Mouse (Mus musculus): Measurements from ENCODE around the gene Hs3st4. TPM values are rescaled to one million over a fixed set of nuclear protein-coding genes. Genes with fewer than 3 reads are reported as not detected.

Gene Hs3st4
- polyA plus RNA-seq, 1 experiment: 0.09 TPM

DNA sequence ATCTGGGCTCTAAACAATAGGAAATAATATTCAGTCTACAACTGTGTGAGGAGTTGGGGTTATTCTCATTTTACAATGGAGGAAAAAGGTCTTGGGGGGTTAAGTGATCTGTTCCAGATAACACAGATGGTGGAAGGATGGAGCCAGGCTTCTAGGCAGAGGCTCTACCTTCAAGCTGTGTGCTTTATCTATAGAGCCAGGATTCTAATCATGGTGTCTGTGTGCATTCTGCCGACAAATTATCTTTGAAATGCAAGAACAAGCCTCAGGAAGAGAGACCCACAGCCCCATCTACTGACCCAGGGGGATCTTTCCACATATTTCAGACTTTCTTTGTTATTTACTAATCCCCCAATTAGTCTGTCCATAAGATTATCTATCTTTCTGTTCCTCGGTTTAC is 187.3 kb downstream of the Hs3st4 start:
- Histone ChIP-seq H3K27ac (ENCODE audit: insufficient read depth, low read depth, low read length) (no peak overlapping the region), H3K4me1 (ENCODE audit: control insufficient read depth, insufficient read depth, insufficient read length, low read length) (no peaks in the 10 kb centered on the region), H3K36me3 (ENCODE audit: control insufficient read depth, insufficient read depth, low read length) (no peaks in the 10 kb centered on the region), H3K4me3 (ENCODE audit: low read depth, low read length) (no peak overlapping the region), H3K27me3 (ENCODE audit: control insufficient read depth, insufficient read depth, low read length) (no peaks in the 10 kb centered on the region)
- WGBS: 77% methylated on average over 2 of the region's 2 CpGs
- no peak for TF ChIP-seq POLR2A (IDR thresholded peaks at IDR 0.05; ENCODE audit: low read depth, low read length)
- TF ChIP-seq CTCF (IDR thresholded peaks at IDR 0.05; ENCODE audit: extremely low read depth, insufficient read length, insufficient replicate concordance, low read depth, low read length): no peak

DNA sequence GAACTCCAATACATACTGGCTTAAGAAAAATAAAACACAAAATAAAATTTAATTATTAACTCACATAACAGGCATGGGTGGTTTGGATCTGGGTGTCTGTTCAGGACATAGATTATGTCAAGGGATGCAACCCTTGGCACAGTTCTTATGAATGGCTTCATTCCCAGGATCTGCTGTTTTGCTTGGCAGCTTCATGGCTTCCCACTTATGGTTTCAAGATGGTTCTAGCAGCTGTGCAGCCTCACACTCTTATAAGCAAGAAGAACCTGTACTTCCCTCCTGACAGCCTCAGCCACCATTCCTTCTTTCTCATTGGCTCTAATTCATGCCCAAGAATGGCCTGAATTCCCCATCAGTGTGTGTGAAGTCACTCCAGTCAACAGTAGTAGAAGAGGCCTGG is 189.3 kb downstream of the Hs3st4 start:
- TF ChIP-seq POLR2A (IDR thresholded peaks at IDR 0.05; ENCODE audit: low read depth, low read length): no peak
- no peak for TF ChIP-seq CTCF (IDR thresholded peaks at IDR 0.05; ENCODE audit: extremely low read depth, insufficient read length, insufficient replicate concordance, low read depth, low read length)
- H3K27ac ChIP-seq (ENCODE audit: insufficient read depth, low read depth, low read length): no peak overlapping the region
- H3K4me3 ChIP-seq (ENCODE audit: low read depth, low read length): no peak overlapping the region
- H3K27me3 ChIP-seq (ENCODE audit: control insufficient read depth, insufficient read depth, low read length): no peaks in the 10 kb centered on the region
- no peaks in the 10 kb centered on the region for H3K4me1 ChIP-seq (ENCODE audit: control insufficient read depth, insufficient read depth, insufficient read length, low read length)
- no peaks in the 10 kb centered on the region for H3K36me3 ChIP-seq (ENCODE audit: control insufficient read depth, insufficient read depth, low read length)

DNA sequence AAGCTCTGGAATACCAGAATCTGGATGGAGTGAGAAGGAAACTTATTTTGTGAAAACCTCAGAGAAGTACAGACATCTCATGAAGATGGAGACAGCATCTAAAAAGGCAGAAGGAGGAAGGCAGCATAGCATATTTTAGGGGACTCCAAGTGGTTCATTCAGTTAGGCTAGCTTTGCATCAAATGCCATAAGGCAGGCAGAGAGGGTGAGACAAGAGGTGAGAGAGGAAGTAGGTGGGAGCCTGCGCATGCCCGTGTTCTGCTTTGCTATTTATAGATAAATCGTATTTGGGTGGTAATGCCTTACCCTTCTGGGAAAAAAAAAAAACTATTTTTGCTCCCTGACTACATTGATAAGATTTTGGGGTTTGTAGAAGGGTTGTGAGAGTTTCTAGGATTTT is 198.3 kb downstream of the Hs3st4 start:
- H3K36me3 ChIP-seq (ENCODE audit: control insufficient read depth, insufficient read depth, low read length): no peaks in the 10 kb centered on the region
- WGBS: 90% methylated on average over 3 of the region's 3 CpGs
- H3K4me1 ChIP-seq (ENCODE audit: control insufficient read depth, insufficient read depth, insufficient read length, low read length): no peaks in the 10 kb centered on the region
- no peak overlapping the region for H3K27ac ChIP-seq (ENCODE audit: insufficient read depth, low read depth, low read length)
- TF ChIP-seq POLR2A (IDR thresholded peaks at IDR 0.05; ENCODE audit: low read depth, low read length): no peak
- no peak for TF ChIP-seq CTCF (IDR thresholded peaks at IDR 0.05; ENCODE audit: extremely low read depth, insufficient read length, insufficient replicate concordance, low read depth, low read length)
- no peaks in the 10 kb centered on the region for H3K27me3 ChIP-seq (ENCODE audit: control insufficient read depth, insufficient read depth, low read length)
- H3K4me3 ChIP-seq (ENCODE audit: low read depth, low read length): no peak overlapping the region

DNA sequence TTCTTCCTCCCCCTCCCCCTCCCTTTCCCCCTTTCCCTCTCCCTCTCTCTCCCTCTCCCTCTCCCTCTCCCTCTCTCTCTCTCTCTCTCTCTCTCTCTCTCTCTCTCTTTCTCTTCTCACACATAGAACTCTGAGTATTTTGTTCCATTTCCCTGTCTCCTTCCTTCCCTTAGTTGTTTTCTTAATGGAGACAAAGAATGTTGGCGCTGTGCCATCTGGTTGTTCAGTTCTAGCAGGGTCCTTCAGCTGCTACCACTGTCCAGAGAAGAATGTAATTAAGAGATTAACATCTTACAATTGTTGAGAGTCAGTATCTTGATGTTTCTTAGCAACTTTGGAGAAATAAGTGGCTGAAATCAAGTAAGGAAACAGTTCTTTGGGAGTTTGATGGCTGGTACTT is 202.0 kb downstream of the Hs3st4 start:
- TF ChIP-seq CTCF (IDR thresholded peaks at IDR 0.05; ENCODE audit: extremely low read depth, insufficient read length, insufficient replicate concordance, low read depth, low read length) (no peak), POLR2A (IDR thresholded peaks at IDR 0.05; ENCODE audit: low read depth, low read length) (no peak)
- Histone ChIP-seq H3K4me3 (ENCODE audit: low read depth, low read length) (no peak overlapping the region), H3K36me3 (ENCODE audit: control insufficient read depth, insufficient read depth, low read length) (no peaks in the 10 kb centered on the region), H3K4me1 (ENCODE audit: control insufficient read depth, insufficient read depth, insufficient read length, low read length) (no peaks in the 10 kb centered on the region), H3K27ac (ENCODE audit: insufficient read depth, low read depth, low read length) (no peak overlapping the region), H3K27me3 (ENCODE audit: control insufficient read depth, insufficient read depth, low read length) (no peaks in the 10 kb centered on the region)
- WGBS: 49% methylated on average over 1 of the region's 1 CpGs

DNA sequence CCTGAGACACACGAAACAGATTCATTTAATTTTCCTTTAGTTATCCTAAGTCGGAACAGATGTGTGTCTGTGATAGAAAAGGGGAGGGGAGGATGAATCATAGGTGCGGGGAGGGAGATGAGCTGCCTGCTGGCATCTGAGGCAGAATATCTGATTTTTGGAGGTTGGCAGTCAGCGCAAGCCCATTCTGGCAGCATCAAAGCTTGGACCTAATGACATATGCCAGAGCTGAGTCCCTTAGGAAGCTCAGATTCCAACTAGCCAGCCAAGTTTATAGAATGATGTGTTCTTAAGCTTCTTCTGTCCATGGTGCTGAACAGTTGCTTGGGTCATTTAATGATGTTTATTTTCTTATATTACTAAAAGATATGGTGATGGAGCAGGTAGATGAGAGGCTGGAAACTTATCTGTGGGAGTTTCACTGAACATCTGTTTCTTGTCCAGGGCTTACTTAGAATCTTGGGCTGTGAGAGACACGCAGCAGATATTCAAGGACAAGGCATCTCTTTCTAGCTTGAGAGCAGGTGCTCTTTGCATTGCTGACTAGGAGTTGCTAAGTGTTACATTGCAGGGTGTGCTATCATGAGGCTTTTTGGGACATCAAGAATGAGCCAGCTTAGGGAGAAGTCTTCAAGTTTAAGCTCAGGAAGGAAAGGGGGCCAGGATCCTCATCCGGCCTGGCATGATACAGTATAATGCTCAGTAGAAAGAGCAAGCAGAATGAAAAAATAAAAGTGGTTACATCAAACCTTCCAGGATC is 216.3 kb downstream of the Hs3st4 start:
- H3K36me3 ChIP-seq (ENCODE audit: control insufficient read depth, insufficient read depth, low read length): no peaks in the 10 kb centered on the region
- WGBS: 71% methylated on average over 6 of the region's 6 CpGs
- no peak overlapping the region for H3K4me3 ChIP-seq (ENCODE audit: low read depth, low read length)
- H3K27me3 ChIP-seq (ENCODE audit: control insufficient read depth, insufficient read depth, low read length): no peaks in the 10 kb centered on the region
- no peaks in the 10 kb centered on the region for H3K4me1 ChIP-seq (ENCODE audit: control insufficient read depth, insufficient read depth, insufficient read length, low read length)
- H3K27ac ChIP-seq (ENCODE audit: insufficient read depth, low read depth, low read length): no peak overlapping the region
- TF ChIP-seq POLR2A (IDR thresholded peaks at IDR 0.05; ENCODE audit: low read depth, low read length): no peak
- no peak for TF ChIP-seq CTCF (IDR thresholded peaks at IDR 0.05; ENCODE audit: extremely low read depth, insufficient read length, insufficient replicate concordance, low read depth, low read length)

DNA sequence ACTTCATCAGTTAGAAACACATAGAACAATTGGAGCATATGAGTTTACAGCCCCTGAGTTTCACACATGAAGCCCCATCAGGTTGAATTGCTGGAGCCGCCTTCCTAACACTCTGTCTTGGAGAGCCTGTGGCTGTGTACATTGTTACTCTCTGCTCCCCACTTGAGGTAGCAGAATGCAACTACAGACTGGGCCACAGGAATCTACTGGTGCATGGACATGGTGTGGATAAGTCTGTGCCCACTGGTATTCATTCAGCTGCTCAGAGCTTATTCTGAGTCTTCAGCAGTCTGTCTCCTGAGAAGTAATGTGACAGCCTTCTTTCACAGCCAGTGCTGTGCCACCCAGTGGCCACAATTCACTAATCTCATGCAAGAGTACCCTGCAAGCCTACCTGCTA is 234.3 kb downstream of the Hs3st4 start:
- Histone ChIP-seq H3K4me3 (ENCODE audit: low read depth, low read length) (no peak overlapping the region), H3K4me1 (ENCODE audit: control insufficient read depth, insufficient read depth, insufficient read length, low read length) (no peaks in the 10 kb centered on the region), H3K27ac (ENCODE audit: insufficient read depth, low read depth, low read length) (no peak overlapping the region), H3K27me3 (ENCODE audit: control insufficient read depth, insufficient read depth, low read length) (no peaks in the 10 kb centered on the region), H3K36me3 (ENCODE audit: control insufficient read depth, insufficient read depth, low read length) (no peaks in the 10 kb centered on the region)
- TF ChIP-seq POLR2A (IDR thresholded peaks at IDR 0.05; ENCODE audit: low read depth, low read length): no peak
- TF ChIP-seq CTCF (IDR thresholded peaks at IDR 0.05; ENCODE audit: extremely low read depth, insufficient read length, insufficient replicate concordance, low read depth, low read length): no peak
- 82% methylated on average over 1 of the region's 1 CpGs for WGBS

DNA sequence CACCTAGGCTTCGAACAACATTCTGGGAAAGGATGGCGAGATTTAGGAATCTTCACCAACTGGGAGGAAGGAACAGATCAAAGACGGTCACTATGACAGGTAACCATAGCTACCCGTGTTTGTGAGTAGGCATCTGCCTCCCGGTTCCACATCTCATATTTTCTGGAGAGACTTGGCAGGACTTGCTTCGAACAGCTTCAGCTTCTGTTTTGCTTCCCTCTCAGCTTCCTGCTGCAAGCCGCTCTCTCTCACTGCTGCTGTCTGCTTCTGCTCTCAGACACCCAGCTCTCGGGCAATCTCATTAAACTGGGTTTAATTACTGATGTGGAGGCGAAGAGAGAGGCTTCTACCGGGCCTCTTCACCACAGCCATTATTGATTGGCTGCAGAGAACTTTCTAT is 237.9 kb downstream of the Hs3st4 start:
- no peaks in the 10 kb centered on the region for H3K27me3 ChIP-seq (ENCODE audit: control insufficient read depth, insufficient read depth, low read length)

More for the DNA sequence above, 237.9 kb downstream of the Hs3st4 start:
- 70% methylated on average over 10 of the region's 10 CpGs for WGBS
- H3K27ac ChIP-seq (ENCODE audit: insufficient read depth, low read depth, low read length): no peak overlapping the region
- no peak for TF ChIP-seq POLR2A (IDR thresholded peaks at IDR 0.05; ENCODE audit: low read depth, low read length)
- no peak for TF ChIP-seq CTCF (IDR thresholded peaks at IDR 0.05; ENCODE audit: extremely low read depth, insufficient read length, insufficient replicate concordance, low read depth, low read length)
- no peak overlapping the region for H3K4me3 ChIP-seq (ENCODE audit: low read depth, low read length)
- H3K36me3 ChIP-seq (ENCODE audit: control insufficient read depth, insufficient read depth, low read length): no peaks in the 10 kb centered on the region
- no peaks in the 10 kb centered on the region for H3K4me1 ChIP-seq (ENCODE audit: control insufficient read depth, insufficient read depth, insufficient read length, low read length)
